Mouse (Mus musculus): ENCODE data around the gene Galnt18. TPM values are rescaled to one million over a fixed set of nuclear protein-coding genes. Genes with fewer than 3 reads are reported as not detected.

Gene Galnt18
- polyA plus RNA-seq, 1 experiment from 2014 or later = 20.9 TPM

- Histone ChIP-seq H3K4me2 (ENCODE audit: low read length) (no peak overlapping the region), H3K27ac (ENCODE audit: low read depth, low read length) (no peak overlapping the region), H3K36me3 (ENCODE audit: control insufficient read depth, insufficient read depth, low read length) (no peaks in the 10 kb centered on the region), H3K27me3 (replicated peaks; ENCODE audit: control insufficient read depth, insufficient read depth, low read length) (no peaks in the 10 kb centered on the region), H3K4me3 (ENCODE audit: low read length) (no peak overlapping the region), H3K4me1 (ENCODE audit: control insufficient read depth, insufficient read depth, low read depth, low read length) (no peaks in the 10 kb centered on the region), H3K9me3 (ENCODE audit: control insufficient read depth, low read length) (no peaks in the 10 kb centered on the region), H3K9ac (ENCODE audit: low read depth, low read length) (no peak overlapping the region)
- WGBS = 73% methylated on average over 8 of the region's 8 CpGs
- ATAC-seq = peak; percentile 50; the same call in 1 of the 2 replicates
Observed at GRCm38 (mm10) chr7:111730346-111731269, 49.2 kb downstream of the Galnt18 start.

GRCm38 (mm10) chr7:111726928-111727327 lies 52.8 kb downstream of the Galnt18 start:
- Histone ChIP-seq H3K4me2 (ENCODE audit: low read length) (no peak overlapping the region), H3K9ac (ENCODE audit: low read depth, low read length) (no peak overlapping the region), H3K27me3 (replicated peaks; ENCODE audit: control insufficient read depth, insufficient read depth, low read length) (no peaks in the 10 kb centered on the region), H3K27ac (ENCODE audit: low read depth, low read length) (no peak overlapping the region), H3K9me3 (ENCODE audit: control insufficient read depth, low read length) (no peaks in the 10 kb centered on the region), H3K4me1 (ENCODE audit: control insufficient read depth, insufficient read depth, low read depth, low read length) (no peaks in the 10 kb centered on the region), H3K4me3 (ENCODE audit: low read length) (no peak overlapping the region), H3K36me3 (ENCODE audit: control insufficient read depth, insufficient read depth, low read length) (no peaks in the 10 kb centered on the region)
- WGBS = 56% methylated on average over 2 of the region's 2 CpGs
- no peak for ATAC-seq

- H3K9me3 ChIP-seq (ENCODE audit: control insufficient read depth, low read length) = no peaks in the 10 kb centered on the region
- no peaks in the 10 kb centered on the region for H3K36me3 ChIP-seq (ENCODE audit: control insufficient read depth, insufficient read depth, low read length)
- 81% methylated on average over 7 of the region's 7 CpGs for WGBS
- no peak overlapping the region for H3K4me2 ChIP-seq (ENCODE audit: low read length)
- H3K27ac ChIP-seq (ENCODE audit: low read depth, low read length) = no peak overlapping the region
- peaks cover 3% of the 10 kb centered on the region; the same call in 1 of the 2 replicates for H3K4me1 ChIP-seq (ENCODE audit: control insufficient read depth, insufficient read depth, low read depth, low read length)
- ATAC-seq = no peak
- H3K9ac ChIP-seq (ENCODE audit: low read depth, low read length) = no peak overlapping the region
- no peak overlapping the region for H3K4me3 ChIP-seq (ENCODE audit: low read length)
- H3K27me3 ChIP-seq (replicated peaks; ENCODE audit: control insufficient read depth, insufficient read depth, low read length) = no peaks in the 10 kb centered on the region
Observed at GRCm38 (mm10) chr7:111724730-111725129, 55.0 kb downstream of the Galnt18 start.

GRCm38 (mm10) chr7:111724004-111724403 lies 55.8 kb downstream of the Galnt18 start:
- Histone ChIP-seq H3K4me3 (ENCODE audit: low read length) (no peak overlapping the region), H3K36me3 (ENCODE audit: control insufficient read depth, insufficient read depth, low read length) (no peaks in the 10 kb centered on the region), H3K4me2 (ENCODE audit: low read length) (no peak overlapping the region), H3K27me3 (replicated peaks; ENCODE audit: control insufficient read depth, insufficient read depth, low read length) (no peaks in the 10 kb centered on the region), H3K27ac (ENCODE audit: low read depth, low read length) (no peak overlapping the region), H3K9ac (ENCODE audit: low read depth, low read length) (no peak overlapping the region), H3K9me3 (ENCODE audit: control insufficient read depth, low read length) (no peaks in the 10 kb centered on the region), H3K4me1 (ENCODE audit: control insufficient read depth, insufficient read depth, low read depth, low read length) (peaks cover 3% of the 10 kb centered on the region; the same call in 1 of the 2 replicates)
- WGBS = 83% methylated on average over 4 of the region's 4 CpGs
- no peak for ATAC-seq

- Histone ChIP-seq H3K9me3 (ENCODE audit: control insufficient read depth, low read length) (no peaks in the 10 kb centered on the region), H3K27ac (ENCODE audit: low read depth, low read length) (no peak overlapping the region), H3K9ac (ENCODE audit: low read depth, low read length) (no peak overlapping the region), H3K36me3 (ENCODE audit: control insufficient read depth, insufficient read depth, low read length) (no peaks in the 10 kb centered on the region), H3K27me3 (replicated peaks; ENCODE audit: control insufficient read depth, insufficient read depth, low read length) (no peaks in the 10 kb centered on the region), H3K4me2 (ENCODE audit: low read length) (no peak overlapping the region), H3K4me1 (ENCODE audit: control insufficient read depth, insufficient read depth, low read depth, low read length) (peaks cover 3% of the 10 kb centered on the region; the same call in 1 of the 2 replicates), H3K4me3 (ENCODE audit: low read length) (no peak overlapping the region)
- WGBS = 92% methylated on average over 5 of the region's 5 CpGs
- no peak for ATAC-seq
Observed at GRCm38 (mm10) chr7:111721308-111721698, 58.5 kb downstream of the Galnt18 start.

- Histone ChIP-seq H3K9ac (ENCODE audit: low read depth, low read length) (no peak overlapping the region), H3K27ac (ENCODE audit: low read depth, low read length) (no peak overlapping the region), H3K4me3 (ENCODE audit: low read length) (no peak overlapping the region), H3K4me1 (ENCODE audit: control insufficient read depth, insufficient read depth, low read depth, low read length) (peaks cover 3% of the 10 kb centered on the region; the same call in 1 of the 2 replicates), H3K36me3 (ENCODE audit: control insufficient read depth, insufficient read depth, low read length) (no peaks in the 10 kb centered on the region), H3K27me3 (replicated peaks; ENCODE audit: control insufficient read depth, insufficient read depth, low read length) (no peaks in the 10 kb centered on the region), H3K4me2 (ENCODE audit: low read length) (no peak overlapping the region), H3K9me3 (ENCODE audit: control insufficient read depth, low read length) (no peaks in the 10 kb centered on the region)
- 61% methylated on average over 8 of the region's 8 CpGs for whole genome bisulfite sequencing
- ATAC-seq = peak; percentile 45; the same call in 1 of the 2 replicates
Observed at GRCm38 (mm10) chr7:111720511-111721307, 59.1 kb downstream of the Galnt18 start.

- 68% methylated on average over 4 of the region's 4 CpGs for WGBS
- no peaks in the 10 kb centered on the region for H3K36me3 ChIP-seq (ENCODE audit: control insufficient read depth, insufficient read depth, low read length)
- no peak overlapping the region for H3K9ac ChIP-seq (ENCODE audit: low read depth, low read length)
- H3K4me3 ChIP-seq (ENCODE audit: low read length) = no peak overlapping the region
- no peak overlapping the region for H3K4me2 ChIP-seq (ENCODE audit: low read length)
- peaks cover 3% of the 10 kb centered on the region; the same call in 1 of the 2 replicates for H3K4me1 ChIP-seq (ENCODE audit: control insufficient read depth, insufficient read depth, low read depth, low read length)
- H3K27me3 ChIP-seq (replicated peaks; ENCODE audit: control insufficient read depth, insufficient read depth, low read length) = no peaks in the 10 kb centered on the region
- no peak for ATAC-seq
- no peaks in the 10 kb centered on the region for H3K9me3 ChIP-seq (ENCODE audit: control insufficient read depth, low read length)
- no peak overlapping the region for H3K27ac ChIP-seq (ENCODE audit: low read depth, low read length)
Observed at GRCm38 (mm10) chr7:111718900-111719299, 60.9 kb downstream of the Galnt18 start.

- Histone ChIP-seq H3K4me1 (ENCODE audit: control insufficient read depth, insufficient read depth, low read depth, low read length) (no peaks in the 10 kb centered on the region), H3K36me3 (ENCODE audit: control insufficient read depth, insufficient read depth, low read length) (no peaks in the 10 kb centered on the region), H3K27me3 (replicated peaks; ENCODE audit: control insufficient read depth, insufficient read depth, low read length) (no peaks in the 10 kb centered on the region), H3K4me3 (ENCODE audit: low read length) (no peak overlapping the region), H3K4me2 (ENCODE audit: low read length) (no peak overlapping the region), H3K27ac (ENCODE audit: low read depth, low read length) (no peak overlapping the region), H3K9me3 (ENCODE audit: control insufficient read depth, low read length) (no peaks in the 10 kb centered on the region), H3K9ac (ENCODE audit: low read depth, low read length) (no peak overlapping the region)
- WGBS = 85% methylated on average over 5 of the region's 5 CpGs
- no peak for ATAC-seq
Observed at GRCm38 (mm10) chr7:111714639-111715360, 65.0 kb downstream of the Galnt18 start.
